Mouse (Mus musculus) hindbrain, embryonic 10.5 days (tissue): Measurements from ENCODE around the gene Ppp2r5a. TPM values are rescaled to one million over a fixed set of nuclear protein-coding genes. Genes with fewer than 3 reads are reported as not detected.
"Not testable (repeated sequence)": the region's sequence is repeated elsewhere in the genome, so short reads cannot be mapped to it uniquely, and the experiment has no call there.

ENCODE experiments used
- DNase-seq: peaks from one replicate; pipeline ENCODE4 v3.0.0-alpha.2; 2017; ENCODE audit warnings: low spot score
- H3K27ac ChIP-seq: fragments of 300-500 bp; sonication (generic); 2 replicates; pipeline ENCODE4 v1.5.1; 2016; ENCODE audit warnings: mild to moderate bottlenecking, moderate library complexity
- H3K27me3 ChIP-seq: fragments of 300-500 bp; sonication (generic); 2 replicates; pipeline ENCODE4 v1.6.1; 2016; ENCODE audit warnings: mild to moderate bottlenecking; ENCODE audit not compliant: poor library complexity, insufficient read depth, severe bottlenecking
- H3K36me3 ChIP-seq: fragments of 300-500 bp; sonication (generic); 2 replicates; pipeline ENCODE4 v1.6.1; 2016; ENCODE audit warnings: mild to moderate bottlenecking, moderate library complexity
- H3K4me1 ChIP-seq: fragments of 300-500 bp; sonication (generic); replicated peaks from 2 replicates; pipeline ENCODE4 v1.6.1; 2016; ENCODE audit warnings: mild to moderate bottlenecking
- H3K4me3 ChIP-seq: fragments of 300-500 bp; sonication (generic); 2 replicates; pipeline ENCODE4 v1.5.1; 2016; ENCODE audit warnings: mild to moderate bottlenecking, moderate library complexity
- H3K9me3 ChIP-seq: fragments of 300-500 bp; sonication (generic); 2 replicates; pipeline ENCODE4 v1.6.1; 2016; ENCODE audit warnings: mild to moderate bottlenecking, moderate library complexity
- WGBS: fragments of 180-500 bp; shearing (Covaris S2); methylation state at CpG from one replicate; pipeline ENCODE4 v1.1.7; 2016; 5-methylcytosine and 5-hydroxymethylcytosine counted together
- polyA plus RNA-seq: library from polyadenylated mRNA; unstranded; fragments of >200 nt; fragmentation: Nextera tagmentation; extraction: Ambion mirVana; gene quantifications from 2 replicates; pipeline ENCODE4 v1.2.1, GENCODE M21; 2016

The Ppp2r5a gene
- polyA plus RNA-seq, 1 experiment from 2014 or later, result 8.0 TPM

DNA sequence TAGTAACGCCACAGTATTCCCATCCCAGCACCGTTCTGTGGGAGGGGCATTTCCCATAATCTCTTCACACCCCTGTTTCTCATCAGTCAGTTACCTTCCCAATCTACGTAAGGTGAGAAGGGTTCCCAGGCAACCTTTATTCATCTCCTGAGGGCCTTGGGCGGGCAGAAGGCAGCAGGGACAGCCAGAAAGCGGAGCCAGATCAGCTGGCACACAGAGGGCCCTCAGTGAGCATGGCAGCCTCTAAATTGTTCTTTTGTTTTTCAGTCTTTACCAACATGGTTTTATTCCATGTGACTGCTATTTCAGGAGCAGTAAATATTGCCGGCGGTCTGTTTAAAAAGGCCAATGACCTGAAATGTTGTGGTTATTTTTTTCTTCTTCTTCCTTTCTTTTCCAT, 27.0 kb upstream of the Ppp2r5a start:
- Histone ChIP-seq H3K27ac (no peak overlapping the region), H3K9me3 (no peaks in the 10 kb centered on the region), H3K4me1 (peaks cover 18% of the 10 kb centered on the region), H3K27me3 (no peaks in the 10 kb centered on the region), H3K4me3 (no peak overlapping the region), H3K36me3 (no peaks in the 10 kb centered on the region)
- WGBS, result 75% methylated on average over 7 of the region's 7 CpGs
- DNase-seq, result no peak

DNA sequence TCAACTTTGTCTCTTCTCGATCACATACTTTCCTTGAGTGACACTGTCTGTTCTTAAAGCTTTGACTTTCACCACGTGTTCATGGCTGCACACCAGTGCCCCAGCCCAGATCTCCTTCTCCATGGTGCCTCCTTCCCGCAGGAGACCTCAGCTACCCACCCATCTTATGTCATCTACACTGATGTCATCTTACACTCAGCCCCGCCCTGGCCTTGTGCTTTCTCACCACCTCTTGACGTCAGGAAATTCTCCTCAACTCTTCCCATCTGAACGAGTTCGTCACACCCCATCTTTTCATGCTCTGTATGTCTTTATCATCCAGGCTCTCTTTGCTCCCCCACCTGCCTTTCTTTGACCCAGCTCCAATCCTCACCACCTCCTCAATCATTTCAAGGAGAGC, 22.8 kb upstream of the Ppp2r5a start:
- no peaks in the 10 kb centered on the region for H3K36me3 ChIP-seq
- H3K9me3 ChIP-seq, result no peaks in the 10 kb centered on the region
- no peak overlapping the region for H3K27ac ChIP-seq
- no peak for DNase-seq
- no peaks in the 10 kb centered on the region for H3K27me3 ChIP-seq
- peaks cover 4% of the 10 kb centered on the region for H3K4me1 ChIP-seq
- no peak overlapping the region for H3K4me3 ChIP-seq
- WGBS, result 83% methylated on average over 7 of the region's 7 CpGs

DNA sequence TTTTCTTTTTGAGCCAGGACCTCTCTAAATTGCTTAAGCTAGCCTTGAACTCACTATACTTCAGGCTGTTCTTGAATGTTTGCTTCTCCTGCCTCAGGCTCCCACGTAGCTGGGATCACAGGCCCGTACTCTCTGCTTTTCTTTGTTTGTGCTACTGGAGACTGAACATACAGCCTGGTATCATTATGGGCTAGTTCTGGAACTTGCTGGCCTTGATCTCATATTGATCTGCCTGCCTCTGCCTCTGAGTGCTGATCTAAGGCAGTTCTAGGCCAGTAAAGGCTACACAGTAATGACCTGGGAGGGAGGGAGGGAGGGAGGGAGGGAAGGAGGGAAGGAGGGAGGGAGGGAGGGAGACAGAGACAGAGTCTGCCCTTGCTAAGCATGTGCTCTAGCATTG, 20.1 kb upstream of the Ppp2r5a start:
- Histone ChIP-seq H3K4me3 (no peak overlapping the region), H3K4me1 (peaks cover 24% of the 10 kb centered on the region), H3K27ac (no peak overlapping the region), H3K36me3 (no peaks in the 10 kb centered on the region), H3K27me3 (no peaks in the 10 kb centered on the region), H3K9me3 (no peaks in the 10 kb centered on the region)
- no peak for DNase-seq
- 75% methylated on average over 2 of the region's 2 CpGs for WGBS

GRCm38 (mm10) chr1:191422714-191423113, 19.6 kb upstream of the Ppp2r5a start:
- not testable (repeated sequence) for H3K9me3 ChIP-seq, H3K27ac ChIP-seq, DNase-seq, H3K36me3 ChIP-seq, H3K4me3 ChIP-seq, H3K27me3 ChIP-seq
- peaks cover 24% of the 10 kb centered on the region for H3K4me1 ChIP-seq
- 72% methylated on average over 3 of the region's 3 CpGs for WGBS

DNA sequence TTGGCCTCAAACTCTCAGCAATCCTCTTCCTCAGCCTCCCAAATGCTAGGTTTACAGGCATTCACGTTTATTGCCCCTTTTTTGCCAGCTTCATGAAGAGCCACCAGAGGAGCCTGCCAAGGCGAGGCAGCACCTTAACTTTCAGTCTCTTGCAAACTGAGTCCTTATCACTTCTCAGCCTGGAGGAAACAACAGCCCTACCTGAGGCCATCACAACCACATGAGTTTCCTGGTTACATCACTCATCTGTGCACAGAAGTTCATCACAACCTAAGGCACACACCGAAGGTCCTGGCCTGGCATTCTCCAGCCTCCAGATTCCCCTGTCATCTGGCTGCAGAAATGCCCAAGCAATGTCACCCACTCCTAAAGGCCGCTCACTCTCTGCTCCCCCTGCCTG, 19.1 kb upstream of the Ppp2r5a start:
- Histone ChIP-seq H3K9me3 (no peaks in the 10 kb centered on the region), H3K4me1 (peaks cover 21% of the 10 kb centered on the region), H3K27ac (no peak overlapping the region), H3K36me3 (no peaks in the 10 kb centered on the region), H3K4me3 (no peak overlapping the region), H3K27me3 (no peaks in the 10 kb centered on the region)
- WGBS, result 65% methylated on average over 4 of the region's 4 CpGs
- no peak for DNase-seq

DNA sequence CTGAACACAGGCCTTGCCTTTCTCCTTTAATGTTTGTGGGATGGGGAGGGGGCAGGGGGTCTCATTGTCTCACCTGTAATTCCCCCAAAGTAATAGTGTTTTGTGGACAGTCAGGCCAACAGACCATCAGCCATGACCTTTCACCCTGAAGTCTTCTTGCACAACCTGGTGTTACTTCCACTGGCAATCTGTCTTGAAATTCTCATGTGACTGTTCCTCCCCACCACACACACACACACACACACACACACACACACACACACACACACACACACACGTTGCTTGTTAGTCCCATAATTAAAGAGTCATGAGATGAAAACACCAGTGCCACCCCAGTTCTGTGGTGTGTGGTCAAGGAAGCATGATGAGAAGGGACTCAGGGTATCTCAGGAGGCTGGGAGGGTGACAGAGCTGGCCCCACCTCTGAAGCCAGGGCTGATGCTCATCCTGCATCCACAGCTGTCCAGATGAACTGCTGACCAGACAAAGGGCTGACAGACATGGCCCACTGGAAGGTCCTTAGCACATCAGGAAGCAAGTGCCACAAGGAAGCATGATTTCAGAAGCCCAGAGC, 18.4 kb upstream of the Ppp2r5a start:
- Histone ChIP-seq H3K27ac (no peak overlapping the region), H3K27me3 (no peaks in the 10 kb centered on the region), H3K9me3 (no peaks in the 10 kb centered on the region), H3K36me3 (no peaks in the 10 kb centered on the region), H3K4me3 (no peak overlapping the region), H3K4me1 (peaks cover 27% of the 10 kb centered on the region)
- WGBS, result 63% methylated on average over 1 of the region's 1 CpGs
- DNase-seq, result no peak

- H3K27ac ChIP-seq, result no peak overlapping the region
- no peaks in the 10 kb centered on the region for H3K9me3 ChIP-seq
- no peak overlapping the region for H3K4me3 ChIP-seq
- no peak for DNase-seq
- H3K27me3 ChIP-seq, result no peaks in the 10 kb centered on the region
- 59% methylated on average over 6 of the region's 6 CpGs for WGBS
- no peaks in the 10 kb centered on the region for H3K36me3 ChIP-seq
- H3K4me1 ChIP-seq, result peaks cover 32% of the 10 kb centered on the region
Observed at GRCm38 (mm10) chr1:191420930-191421404, 17.9 kb upstream of the Ppp2r5a start.

DNA sequence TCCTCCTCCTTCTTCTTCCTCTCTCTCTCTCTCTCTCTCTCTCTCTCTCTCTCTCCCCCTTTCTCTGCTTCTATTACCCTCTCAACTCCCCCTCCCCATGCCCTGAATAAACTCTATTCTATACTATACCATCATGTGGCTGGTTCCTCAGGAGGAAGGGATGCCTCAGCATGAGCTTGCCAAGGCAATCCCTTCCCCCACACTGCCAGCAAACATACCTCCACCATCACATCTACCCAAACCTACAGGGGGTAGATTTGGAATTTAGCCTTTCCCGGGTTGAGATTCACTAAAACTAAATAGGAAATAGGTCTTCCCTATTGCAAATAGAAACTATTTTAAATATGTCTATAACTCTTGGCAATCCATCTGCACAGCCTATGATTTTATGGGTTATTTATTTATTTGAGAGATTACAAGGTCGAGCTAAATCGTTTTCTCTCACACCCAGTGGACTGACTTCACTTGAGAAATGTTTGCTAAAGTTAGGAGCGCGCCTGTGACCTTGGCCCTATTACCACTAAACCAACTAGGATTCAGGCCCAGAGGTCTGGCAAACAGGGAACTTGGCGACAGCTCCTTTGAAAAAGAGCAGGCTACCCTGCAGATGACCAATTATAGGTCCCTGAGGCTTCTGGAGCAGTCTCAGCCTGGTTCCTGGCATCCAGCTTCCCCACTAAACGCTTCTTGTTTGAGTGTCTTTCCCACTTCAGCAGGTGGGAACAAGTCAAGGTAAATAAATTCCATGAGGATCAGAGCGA, 17.1 kb upstream of the Ppp2r5a start:
- H3K4me3 ChIP-seq, result no peak overlapping the region
- H3K27ac ChIP-seq, result no peak overlapping the region
- H3K9me3 ChIP-seq, result no peaks in the 10 kb centered on the region
- H3K36me3 ChIP-seq, result no peaks in the 10 kb centered on the region
- DNase-seq, result no peak
- peaks cover 33% of the 10 kb centered on the region for H3K4me1 ChIP-seq
- H3K27me3 ChIP-seq, result no peaks in the 10 kb centered on the region
- 46% methylated on average over 8 of the region's 8 CpGs for WGBS

DNA sequence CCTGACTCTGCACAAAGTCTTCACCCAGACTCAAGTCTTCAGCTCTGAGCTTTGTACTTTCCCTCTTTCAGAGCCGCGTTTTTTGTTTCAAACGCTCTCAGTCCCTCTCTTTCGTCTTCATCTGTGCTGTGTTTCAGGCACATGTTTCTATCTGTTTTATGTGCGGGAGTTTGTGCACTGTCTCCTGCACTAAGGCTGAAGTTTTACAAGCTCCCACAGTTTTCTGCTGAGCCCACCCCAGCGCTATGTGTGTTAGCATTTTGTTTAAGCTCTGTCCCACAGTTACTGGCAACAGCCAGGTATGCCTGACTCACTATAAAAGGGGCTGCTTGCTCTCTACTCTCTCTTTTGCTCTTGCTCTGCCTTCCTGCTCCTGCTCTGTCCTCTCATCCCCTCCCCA, 16.3 kb upstream of the Ppp2r5a start:
- no peaks in the 10 kb centered on the region for H3K9me3 ChIP-seq
- no peak overlapping the region for H3K27ac ChIP-seq
- peaks cover 34% of the 10 kb centered on the region for H3K4me1 ChIP-seq
- H3K36me3 ChIP-seq, result no peaks in the 10 kb centered on the region
- no peaks in the 10 kb centered on the region for H3K27me3 ChIP-seq
- no peak overlapping the region for H3K4me3 ChIP-seq
- no peak for DNase-seq
- 60% methylated on average over 6 of the region's 6 CpGs for WGBS

GRCm38 (mm10) chr1:191418936-191419335, 15.9 kb upstream of the Ppp2r5a start:
- peaks cover 39% of the 10 kb centered on the region for H3K4me1 ChIP-seq
- WGBS, result 60% methylated on average over 4 of the region's 4 CpGs
- no peaks in the 10 kb centered on the region for H3K36me3 ChIP-seq
- H3K27ac ChIP-seq, result no peak overlapping the region
- no peaks in the 10 kb centered on the region for H3K27me3 ChIP-seq
- DNase-seq, result no peak
- H3K9me3 ChIP-seq, result no peaks in the 10 kb centered on the region
- H3K4me3 ChIP-seq, result no peak overlapping the region

GRCm38 (mm10) chr1:191417111-191417510, 14.0 kb upstream of the Ppp2r5a start:
- H3K27me3 ChIP-seq, result no peaks in the 10 kb centered on the region
- peaks cover 40% of the 10 kb centered on the region for H3K4me1 ChIP-seq
- H3K27ac ChIP-seq, result no peak overlapping the region
- H3K36me3 ChIP-seq, result no peaks in the 10 kb centered on the region
- H3K4me3 ChIP-seq, result no peak overlapping the region
- WGBS, result 78% methylated on average over 5 of the region's 5 CpGs
- DNase-seq, result no peak
- no peaks in the 10 kb centered on the region for H3K9me3 ChIP-seq

DNA sequence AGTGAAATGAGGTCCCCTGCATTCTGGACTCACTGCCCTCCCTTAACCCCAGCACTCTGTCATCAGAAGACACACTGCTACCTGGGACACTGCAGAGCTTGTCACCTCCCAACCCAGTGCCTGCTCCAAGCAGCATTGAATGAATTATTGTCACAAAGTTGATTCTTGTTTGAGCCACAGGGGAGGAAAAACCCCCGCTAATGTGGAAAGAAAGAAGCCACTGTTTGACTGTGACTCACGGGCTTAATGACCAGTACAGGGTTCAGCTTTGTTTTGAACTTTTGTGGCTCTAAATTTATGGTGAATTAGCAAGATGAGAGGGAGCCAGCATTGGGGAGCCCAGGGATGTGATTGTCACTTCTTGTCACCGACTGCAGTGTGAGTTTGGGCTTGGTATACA, 13.5 kb upstream of the Ppp2r5a start:
- no peak overlapping the region for H3K4me3 ChIP-seq
- 27% methylated on average over 3 of the region's 3 CpGs for WGBS
- no peak for DNase-seq
- H3K27me3 ChIP-seq, result 0 out of 2 replicates have a peak, but pooled peaks cover 2% of the 10 kb centered on the region
- H3K36me3 ChIP-seq, result no peaks in the 10 kb centered on the region
- H3K4me1 ChIP-seq, result peaks cover 40% of the 10 kb centered on the region
- no peaks in the 10 kb centered on the region for H3K9me3 ChIP-seq
- H3K27ac ChIP-seq, result no peak overlapping the region; the same call in 1 of the 2 replicates

GRCm38 (mm10) chr1:191414432-191414831, 11.4 kb upstream of the Ppp2r5a start:
- Histone ChIP-seq H3K27me3 (peaks cover 12% of the 10 kb centered on the region), H3K27ac (no peak overlapping the region), H3K9me3 (no peaks in the 10 kb centered on the region), H3K36me3 (no peaks in the 10 kb centered on the region), H3K4me1 (peaks cover 32% of the 10 kb centered on the region), H3K4me3 (no peak overlapping the region)
- DNase-seq, result no peak
- WGBS, result 86% methylated on average over 6 of the region's 6 CpGs
